Mouse (Mus musculus): ENCODE results near the gene Gcc2.

- TF ChIP-seq CTCF (IDR thresholded peaks at IDR 0.05; ENCODE audit: control insufficient read depth, insufficient read depth, low read length) (no peak), POLR2A (IDR thresholded peaks at IDR 0.05; ENCODE audit: borderline replicate concordance, control insufficient read depth, low read depth, low read length) (no peak)
Measured at GRCm38 (mm10) chr10:58214497-58214896, 40.8 kb upstream of the Gcc2 start.
